Mouse (Mus musculus) midbrain, postnatal 0 days (tissue): ENCODE measurements at regions not wholly inside any gene's neighbourhood (a gene's known extent, or its start where the extent isn't known, plus 50 kb on each side); places are given as distances from the start of the nearest gene placed in this dataset.

Experiments used
- ATAC-seq: fragments of 200-750 bp; cut with Nextera tagmentation; 2 replicates; pipeline ENCODE4 v1.8.0; 2017; ENCODE audit warnings: moderate number of reproducible peaks, mild to moderate bottlenecking, moderate TSS enrichment, moderate library complexity; ENCODE audit not compliant: low FRiP score
- DNase-seq: peaks from one replicate; pipeline ENCODE4 v3.0.0-alpha.2; 2015; ENCODE audit warnings: low spot score
- H3K27ac ChIP-seq: fragments of 300-500 bp; sonication (generic); 2 replicates; pipeline ENCODE4 v1.5.1; 2014; ENCODE audit warnings: low read depth, mild to moderate bottlenecking, low read length, mixed read lengths
- H3K27me3 ChIP-seq: fragments of 300-500 bp; sonication (generic); 2 replicates; pipeline ENCODE4 v1.6.1; 2014; ENCODE audit warnings: low read length, control low read depth, mixed read lengths; ENCODE audit not compliant: insufficient read depth
- H3K36me3 ChIP-seq: fragments of 300-500 bp; sonication (generic); 2 replicates; pipeline ENCODE4 v1.6.1; 2014; ENCODE audit warnings: low read length, control low read depth, mixed read lengths; ENCODE audit not compliant: insufficient read depth
- H3K4me1 ChIP-seq: fragments of 300-500 bp; sonication (generic); 2 replicates; pipeline ENCODE4 v1.6.1; 2014; ENCODE audit warnings: mild to moderate bottlenecking, control low read depth, antibody characterized with exemption, low read length, mixed read lengths; ENCODE audit not compliant: insufficient read depth
- H3K4me2 ChIP-seq: fragments of 300-500 bp; sonication (generic); 2 replicates; pipeline ENCODE4 v1.6.1; 2014; ENCODE audit warnings: low read depth, mild to moderate bottlenecking, low read length, mixed read lengths; ENCODE audit not compliant: poor library complexity, severe bottlenecking
- H3K4me3 ChIP-seq: fragments of 300-500 bp; sonication (generic); 2 replicates; pipeline ENCODE4 v1.5.1; 2014; ENCODE audit warnings: low read depth, mild to moderate bottlenecking, low read length, moderate library complexity
- H3K9ac ChIP-seq: fragments of 300-500 bp; sonication (generic); replicated peaks from 2 replicates; pipeline ENCODE4 v1.6.1; 2014; ENCODE audit warnings: mild to moderate bottlenecking, low read length, moderate library complexity, mixed read lengths; ENCODE audit not compliant: poor library complexity, severe bottlenecking
- H3K9me3 ChIP-seq: fragments of 300-500 bp; sonication (generic); 2 replicates; pipeline ENCODE4 v1.6.1; 2016; ENCODE audit warnings: low read length, control low read depth
- CTCF ChIP-seq: IDR thresholded peaks from 2 replicates; pipeline ENCODE4 v1.5.1; 2016; ENCODE audit warnings: antibody characterized with exemption, mild to moderate bottlenecking
- WGBS: fragments of 180-500 bp; shearing (Covaris S2); extraction: QIAGEN DNeasy Blood & Tissue Kit; methylation state at CpG from one replicate; pipeline ENCODE4 v1.1.7; 2014; 5-methylcytosine and 5-hydroxymethylcytosine counted together

- 88% methylated on average over 10 of the region's 10 CpGs for WGBS
- no peak overlapping the region for H3K27ac ChIP-seq
- no peaks in the 10 kb centered on the region for H3K9me3 ChIP-seq
- no peak overlapping the region for H3K4me3 ChIP-seq
- no peaks in the 10 kb centered on the region for H3K27me3 ChIP-seq
- H3K36me3 ChIP-seq: no peaks in the 10 kb centered on the region
- ATAC-seq (no peak), DNase-seq (no peak)
- no peak overlapping the region for H3K4me2 ChIP-seq
- no peak overlapping the region for H3K9ac ChIP-seq
- TF ChIP-seq CTCF: no peak
- H3K4me1 ChIP-seq: peaks cover 11% of the 10 kb centered on the region
Measured at GRCm38 (mm10) chr8:126739768-126740167, 146.0 kb upstream of the Irf2bp2 start.

DNA sequence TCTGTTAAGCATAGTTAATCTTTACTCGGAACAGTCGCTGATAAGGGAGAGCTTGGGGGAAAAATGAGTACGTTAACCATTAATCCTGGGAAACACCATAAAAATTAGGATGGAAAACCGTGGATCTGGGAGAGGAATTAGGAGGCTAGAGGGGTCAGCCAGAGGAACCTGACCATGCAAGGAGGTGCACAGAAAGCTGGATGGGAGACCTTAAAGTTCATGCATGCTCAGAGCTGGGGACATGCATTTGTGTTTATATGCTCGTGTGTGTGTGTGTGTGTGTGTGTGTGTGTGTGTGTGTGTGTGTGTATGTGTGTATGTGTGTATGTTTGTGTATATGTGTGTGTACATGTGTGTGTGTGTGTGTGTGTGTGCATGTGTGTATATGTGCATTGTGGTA is 143.2 kb upstream of the Irf2bp2 start:
- no peak overlapping the region for H3K4me2 ChIP-seq
- H3K27ac ChIP-seq: peak overlapping the region; percentile 43; the same call in 1 of the 2 replicates
- H3K4me3 ChIP-seq: no peak overlapping the region
- no peak overlapping the region for H3K9ac ChIP-seq
- TF ChIP-seq CTCF: no peak
- no peak for ATAC-seq
- H3K9me3 ChIP-seq: no peaks in the 10 kb centered on the region
- DNase-seq: no peak
- no peaks in the 10 kb centered on the region for H3K36me3 ChIP-seq
- H3K27me3 ChIP-seq: no peaks in the 10 kb centered on the region
- peaks cover 17% of the 10 kb centered on the region for H3K4me1 ChIP-seq
- 58% methylated on average over 5 of the region's 5 CpGs for WGBS

- DNase-seq (peak; percentile 87), ATAC-seq (peak; percentile 80; the same call in 1 of the 2 replicates)
- no peaks in the 10 kb centered on the region for H3K9me3 ChIP-seq
- no peak overlapping the region for H3K9ac ChIP-seq
- H3K27ac ChIP-seq: peak overlapping the region; percentile 73
- H3K36me3 ChIP-seq: no peaks in the 10 kb centered on the region
- no peaks in the 10 kb centered on the region for H3K27me3 ChIP-seq
- TF ChIP-seq CTCF: peak; percentile 62
- WGBS: 13% methylated on average over 10 of the region's 10 CpGs
- H3K4me2 ChIP-seq: no peak overlapping the region
- peaks cover 17% of the 10 kb centered on the region for H3K4me1 ChIP-seq
- H3K4me3 ChIP-seq: no peak overlapping the region
Measured at GRCm38 (mm10) chr8:126736441-126736962, 142.7 kb upstream of the Irf2bp2 start.

GRCm38 (mm10) chr8:126735488-126736440 is 142.0 kb upstream of the Irf2bp2 start:
- peak overlapping the region; percentile 73 for H3K27ac ChIP-seq
- TF ChIP-seq CTCF: no peak
- no peak overlapping the region for H3K4me3 ChIP-seq
- H3K9me3 ChIP-seq: no peaks in the 10 kb centered on the region
- DNase-seq: peak; percentile 92
- 36% methylated on average over 25 of the region's 25 CpGs for WGBS
- H3K4me1 ChIP-seq: peaks cover 17% of the 10 kb centered on the region
- no peak overlapping the region for H3K4me2 ChIP-seq
- ATAC-seq: peak; percentile 83
- H3K9ac ChIP-seq: no peak overlapping the region
- H3K36me3 ChIP-seq: no peaks in the 10 kb centered on the region
- H3K27me3 ChIP-seq: no peaks in the 10 kb centered on the region

DNA sequence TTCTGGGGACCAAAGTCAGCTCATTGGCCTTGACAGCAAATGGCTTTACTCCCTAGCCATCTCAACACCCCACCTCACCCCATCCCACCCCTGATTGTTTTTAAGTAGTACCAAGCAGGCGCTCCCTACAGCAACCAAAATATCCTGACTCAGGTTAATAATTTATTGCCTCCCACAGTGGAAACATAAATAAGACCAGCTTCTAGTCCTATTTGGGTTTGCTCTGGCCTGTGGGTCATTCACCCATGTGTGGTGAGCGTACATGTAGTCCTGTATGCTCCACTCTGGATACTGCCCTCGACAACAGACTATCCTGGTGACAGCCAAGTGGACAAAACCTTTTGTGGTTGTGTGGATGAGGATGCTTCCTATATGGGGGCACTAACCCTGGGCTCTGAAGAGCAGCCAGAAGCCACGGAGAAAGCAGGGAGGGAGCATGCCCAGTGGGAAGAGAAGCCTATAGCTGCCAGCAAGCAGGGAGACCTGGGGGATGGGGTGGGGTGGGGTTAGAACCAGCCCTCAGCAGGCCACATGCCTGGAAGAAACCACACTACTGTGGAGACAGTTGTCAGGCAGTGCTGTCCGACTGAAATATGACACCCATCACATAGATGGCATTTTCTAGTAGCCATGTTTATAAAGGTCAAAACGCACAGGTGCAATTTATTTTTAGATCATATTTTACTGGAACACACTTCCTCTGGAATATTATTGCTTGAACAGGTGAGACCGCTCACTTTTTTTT is 141.1 kb upstream of the Irf2bp2 start:
- no peak for TF ChIP-seq CTCF
- H3K4me1 ChIP-seq: peaks cover 17% of the 10 kb centered on the region
- H3K9ac ChIP-seq: no peak overlapping the region
- H3K4me2 ChIP-seq: no peak overlapping the region
- H3K9me3 ChIP-seq: no peaks in the 10 kb centered on the region
- DNase-seq (no peak), ATAC-seq (no peak)
- 68% methylated on average over 7 of the region's 7 CpGs for WGBS
- no peaks in the 10 kb centered on the region for H3K36me3 ChIP-seq
- no peak overlapping the region for H3K4me3 ChIP-seq
- no peak overlapping the region for H3K27ac ChIP-seq
- H3K27me3 ChIP-seq: no peaks in the 10 kb centered on the region
